Mouse (Mus musculus): Measurements from ENCODE around the gene Armc9. TPM values are rescaled to one million over a fixed set of nuclear protein-coding genes. Genes with fewer than 3 reads are reported as not detected.

The Armc9 gene
- polyA plus RNA-seq, 1 experiment = 14.8 TPM

- TF ChIP-seq CTCF (IDR thresholded peaks at IDR 0.05; ENCODE audit: borderline replicate concordance, insufficient read depth, low read length) (no peak), POLR2A (IDR thresholded peaks at IDR 0.05; ENCODE audit: low read depth, low read length) (no peak)
- H3K27ac ChIP-seq (ENCODE audit: insufficient read depth, low read length) = no peak overlapping the region
- no peaks in the 10 kb centered on the region for H3K4me1 ChIP-seq (ENCODE audit: control insufficient read depth, insufficient read depth, low read length)
- H3K4me3 ChIP-seq (ENCODE audit: insufficient read depth, low read length) = no peak overlapping the region
These were observed 103.7 kb downstream of the Armc9 start for GRCm38 (mm10) chr1:86258171-86258824.

GRCm38 (mm10) chr1:86263564-86264339, 109.2 kb downstream of the Armc9 start:
- 0 out of 2 replicates have a peak, but pooled peaks cover under 1% of the 10 kb centered on the region for H3K4me1 ChIP-seq (ENCODE audit: control insufficient read depth, insufficient read depth, low read length)
- no peak overlapping the region for H3K4me3 ChIP-seq (ENCODE audit: insufficient read depth, low read length)
- no peak for TF ChIP-seq CTCF (IDR thresholded peaks at IDR 0.05; ENCODE audit: borderline replicate concordance, insufficient read depth, low read length)
- no peak for TF ChIP-seq POLR2A (IDR thresholded peaks at IDR 0.05; ENCODE audit: low read depth, low read length)
- H3K27ac ChIP-seq (ENCODE audit: insufficient read depth, low read length) = no peak overlapping the region

GRCm38 (mm10) chr1:86265060-86265459, 110.5 kb downstream of the Armc9 start:
- 0 out of 2 replicates have a peak, but pooled peaks cover 2% of the 10 kb centered on the region for H3K4me1 ChIP-seq (ENCODE audit: control insufficient read depth, insufficient read depth, low read length)
- H3K4me3 ChIP-seq (ENCODE audit: insufficient read depth, low read length) = no peak overlapping the region
- H3K27ac ChIP-seq (ENCODE audit: insufficient read depth, low read length) = no peak overlapping the region
- TF ChIP-seq POLR2A (IDR thresholded peaks at IDR 0.05; ENCODE audit: low read depth, low read length) (no peak), CTCF (IDR thresholded peaks at IDR 0.05; ENCODE audit: borderline replicate concordance, insufficient read depth, low read length) (no peak)

DNA sequence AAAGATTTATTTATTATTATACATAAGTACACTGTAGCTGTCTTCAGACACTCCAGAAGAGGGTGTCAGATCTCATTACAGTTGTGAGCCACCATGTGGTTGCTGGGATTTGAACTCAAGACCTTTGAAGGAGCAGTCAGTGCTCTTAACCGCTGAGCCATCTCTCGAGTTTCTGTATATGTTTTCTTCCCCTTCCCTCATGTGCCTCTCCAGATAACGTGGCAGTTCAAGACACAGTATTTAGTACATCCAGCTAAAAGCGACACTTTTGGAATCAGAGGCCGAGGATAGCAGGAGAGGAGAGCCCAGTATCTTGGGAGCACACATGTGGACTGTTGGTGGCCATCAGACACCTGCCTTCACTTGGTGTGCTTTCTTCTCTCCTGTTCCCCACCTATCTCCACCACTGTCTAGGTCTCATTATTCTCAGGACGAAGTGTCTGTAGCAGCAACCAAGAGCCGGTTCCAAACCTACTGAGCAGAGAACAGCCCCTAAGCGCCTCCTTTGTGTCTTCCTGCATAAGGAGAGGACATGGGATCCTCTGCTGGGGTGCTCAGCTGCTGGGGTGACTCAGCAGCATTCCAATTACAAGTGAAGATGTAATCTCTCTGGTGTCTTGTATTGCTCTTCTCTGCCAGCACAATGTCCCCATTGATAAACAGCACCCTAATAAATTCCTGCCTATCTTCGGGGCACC, 114.1 kb downstream of the Armc9 start:
- Histone ChIP-seq H3K27ac (ENCODE audit: insufficient read depth, low read length) (no peak overlapping the region), H3K4me3 (ENCODE audit: insufficient read depth, low read length) (no peak overlapping the region), H3K4me1 (ENCODE audit: control insufficient read depth, insufficient read depth, low read length) (0 out of 2 replicates have a peak, but pooled peaks cover 2% of the 10 kb centered on the region)
- no peak for TF ChIP-seq POLR2A (IDR thresholded peaks at IDR 0.05; ENCODE audit: low read depth, low read length)
- TF ChIP-seq CTCF (IDR thresholded peaks at IDR 0.05; ENCODE audit: borderline replicate concordance, insufficient read depth, low read length) = no peak

DNA sequence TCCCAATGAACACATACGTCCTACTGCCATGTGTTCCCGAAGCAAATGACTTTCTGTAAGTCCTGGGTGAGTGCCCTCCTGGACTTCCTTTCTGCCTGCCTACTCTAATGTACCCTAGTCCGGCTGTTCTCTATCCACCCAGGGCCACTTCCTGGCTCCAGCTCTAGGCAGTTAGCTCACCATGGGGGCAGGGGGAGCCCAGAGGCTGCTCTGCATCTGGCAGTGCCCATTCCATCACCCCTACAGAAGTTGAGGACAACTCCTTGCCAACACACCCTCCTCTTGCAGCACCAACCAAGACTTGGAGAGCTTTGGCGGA, 114.6 kb downstream of the Armc9 start:
- Histone ChIP-seq H3K4me1 (ENCODE audit: control insufficient read depth, insufficient read depth, low read length) (0 out of 2 replicates have a peak, but pooled peaks cover 2% of the 10 kb centered on the region), H3K27ac (ENCODE audit: insufficient read depth, low read length) (no peak overlapping the region), H3K4me3 (ENCODE audit: insufficient read depth, low read length) (no peak overlapping the region)
- no peak for TF ChIP-seq CTCF (IDR thresholded peaks at IDR 0.05; ENCODE audit: borderline replicate concordance, insufficient read depth, low read length)
- TF ChIP-seq POLR2A (IDR thresholded peaks at IDR 0.05; ENCODE audit: low read depth, low read length) = no peak

DNA sequence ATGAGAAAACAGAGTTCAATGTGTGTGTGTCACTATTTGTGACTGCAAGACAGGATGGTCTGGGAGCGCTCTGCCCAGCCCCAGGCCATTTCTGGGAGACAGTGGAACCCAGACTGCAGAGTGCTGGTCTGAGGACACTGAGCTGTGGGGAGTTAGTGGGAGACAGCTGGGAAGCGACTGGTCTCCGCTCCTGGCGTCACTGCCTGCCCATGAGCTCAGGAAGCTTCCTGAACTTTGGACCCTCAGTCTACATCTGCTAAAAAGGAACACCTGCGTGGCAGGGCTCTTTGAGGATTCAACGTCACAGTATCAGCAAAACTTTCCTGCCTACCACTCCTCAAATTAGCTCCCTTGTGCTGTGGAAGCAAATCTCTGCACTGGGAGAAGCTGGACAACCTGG, 117.1 kb downstream of the Armc9 start:
- Histone ChIP-seq H3K27ac (ENCODE audit: insufficient read depth, low read length) (no peak overlapping the region), H3K4me3 (ENCODE audit: insufficient read depth, low read length) (no peak overlapping the region), H3K4me1 (ENCODE audit: control insufficient read depth, insufficient read depth, low read length) (0 out of 2 replicates have a peak, but pooled peaks cover 2% of the 10 kb centered on the region)
- TF ChIP-seq CTCF (IDR thresholded peaks at IDR 0.05; ENCODE audit: borderline replicate concordance, insufficient read depth, low read length) (no peak), POLR2A (IDR thresholded peaks at IDR 0.05; ENCODE audit: low read depth, low read length) (no peak)

- TF ChIP-seq POLR2A (IDR thresholded peaks at IDR 0.05; ENCODE audit: low read depth, low read length) (no peak), CTCF (IDR thresholded peaks at IDR 0.05; ENCODE audit: borderline replicate concordance, insufficient read depth, low read length) (no peak)
- Histone ChIP-seq H3K27ac (ENCODE audit: insufficient read depth, low read length) (no peak overlapping the region), H3K4me3 (ENCODE audit: insufficient read depth, low read length) (no peak overlapping the region), H3K4me1 (ENCODE audit: control insufficient read depth, insufficient read depth, low read length) (no peaks in the 10 kb centered on the region)
These were observed 122.5 kb downstream of the Armc9 start for GRCm38 (mm10) chr1:86277055-86277454.

GRCm38 (mm10) chr1:86281781-86282536, 127.4 kb downstream of the Armc9 start:
- peaks cover 2% of the 10 kb centered on the region; the same call in 1 of the 2 replicates for H3K4me1 ChIP-seq (ENCODE audit: control insufficient read depth, insufficient read depth, low read length)
- H3K4me3 ChIP-seq (ENCODE audit: insufficient read depth, low read length) = no peak overlapping the region
- TF ChIP-seq POLR2A (IDR thresholded peaks at IDR 0.05; ENCODE audit: low read depth, low read length) (no peak), CTCF (IDR thresholded peaks at IDR 0.05; ENCODE audit: borderline replicate concordance, insufficient read depth, low read length) (no peak)
- H3K27ac ChIP-seq (ENCODE audit: insufficient read depth, low read length) = no peak overlapping the region

GRCm38 (mm10) chr1:86284101-86284500, 129.5 kb downstream of the Armc9 start:
- no peak overlapping the region for H3K4me3 ChIP-seq (ENCODE audit: insufficient read depth, low read length)
- peaks cover 2% of the 10 kb centered on the region; the same call in 1 of the 2 replicates for H3K4me1 ChIP-seq (ENCODE audit: control insufficient read depth, insufficient read depth, low read length)
- TF ChIP-seq CTCF (IDR thresholded peaks at IDR 0.05; ENCODE audit: borderline replicate concordance, insufficient read depth, low read length) (no peak), POLR2A (IDR thresholded peaks at IDR 0.05; ENCODE audit: low read depth, low read length) (no peak)
- H3K27ac ChIP-seq (ENCODE audit: insufficient read depth, low read length) = no peak overlapping the region

Data from embryonic fibroblast, embryonic 13.5 days (primary cell).